Mouse (Mus musculus) embryo, embryonic 9.5 days (tissue): ENCODE measurements around the gene Efs.
"Not testable (repeated sequence)": the region's sequence is repeated elsewhere in the genome, so short reads cannot be mapped to it uniquely, and the experiment has no call there.

Experiments
- DNase-seq: peaks from one replicate; pipeline ENCODE4 v3.0.0-alpha.2; 2017; ENCODE audit errors: extremely low spot score

Efs gene

DNA sequence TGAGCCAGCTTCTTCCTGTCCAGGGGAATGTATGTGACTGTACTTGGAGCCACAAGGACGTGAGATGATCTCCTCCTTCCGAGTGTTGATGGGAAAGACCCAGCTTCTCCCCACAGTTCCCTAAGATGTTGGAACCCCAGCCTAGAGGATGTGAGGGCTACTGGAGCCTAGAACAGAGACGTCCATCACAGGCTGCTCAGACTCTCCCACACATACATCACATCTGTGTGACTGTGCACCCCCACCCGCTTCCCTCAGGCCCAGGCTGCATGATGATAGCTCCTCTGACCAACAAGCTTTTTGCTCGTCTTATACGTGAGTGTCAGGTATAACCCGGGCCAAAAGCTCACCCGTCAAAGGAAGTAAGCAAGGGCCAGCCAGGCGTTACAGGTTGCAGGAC lies 22.9 kb upstream of the Efs start:
- DNase-seq: no peak

DNA sequence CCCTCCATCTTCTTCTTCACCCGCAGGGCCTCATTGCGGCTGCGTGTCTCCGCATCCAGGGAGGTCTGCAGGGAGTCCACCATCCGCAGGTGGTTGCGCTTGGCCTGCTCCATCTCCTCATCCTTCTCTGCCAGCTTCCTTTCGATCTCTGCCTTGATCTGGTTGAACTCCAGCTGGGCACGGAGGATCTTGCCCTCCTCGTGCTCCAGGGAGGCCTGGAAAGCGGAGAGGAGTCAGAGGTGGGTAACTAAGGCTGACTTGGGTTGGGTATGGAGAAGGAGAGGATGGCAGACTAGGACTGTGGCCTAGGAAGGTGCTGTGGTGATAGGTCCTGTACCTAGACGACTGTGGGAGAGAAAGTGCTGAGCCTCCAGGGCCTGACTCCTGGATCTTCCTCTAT lies 21.1 kb upstream of the Efs start:
- not testable (repeated sequence) for DNase-seq

DNA sequence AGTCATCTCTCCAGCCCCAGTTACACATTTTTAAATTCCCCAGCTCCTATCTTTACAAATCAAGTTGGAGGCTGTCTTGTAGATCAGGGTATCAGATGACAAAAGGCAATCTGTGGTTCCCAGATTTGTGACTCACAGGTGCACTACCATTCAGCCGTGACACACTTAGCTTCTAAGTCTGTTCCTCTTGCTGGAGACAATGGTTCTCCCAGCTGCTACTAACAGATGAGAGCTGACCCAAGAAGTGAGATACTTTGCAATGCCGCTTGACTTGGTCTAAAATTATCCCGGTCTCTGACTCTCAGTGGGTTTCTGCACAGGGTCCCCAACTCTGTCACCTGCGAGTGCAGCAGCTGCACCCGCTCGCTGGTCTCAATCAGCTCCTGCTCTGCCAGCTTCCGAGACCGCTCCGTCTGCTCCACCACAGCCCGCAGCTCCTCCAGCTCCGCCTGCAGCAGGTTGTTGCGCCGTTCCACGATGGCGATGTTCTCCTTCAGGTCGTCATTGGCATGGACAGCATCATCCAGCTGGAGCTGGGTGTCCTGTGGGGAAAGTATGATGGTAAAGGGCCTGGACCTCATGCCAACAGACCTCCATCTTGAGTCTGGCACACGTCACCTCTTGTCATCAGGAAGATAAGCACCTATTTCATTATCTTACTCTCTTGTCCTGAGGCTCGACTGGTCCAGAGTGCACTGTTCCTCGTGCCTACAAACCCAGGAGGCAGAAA lies 20.2 kb upstream of the Efs start:
- DNase-seq: no peak

DNA sequence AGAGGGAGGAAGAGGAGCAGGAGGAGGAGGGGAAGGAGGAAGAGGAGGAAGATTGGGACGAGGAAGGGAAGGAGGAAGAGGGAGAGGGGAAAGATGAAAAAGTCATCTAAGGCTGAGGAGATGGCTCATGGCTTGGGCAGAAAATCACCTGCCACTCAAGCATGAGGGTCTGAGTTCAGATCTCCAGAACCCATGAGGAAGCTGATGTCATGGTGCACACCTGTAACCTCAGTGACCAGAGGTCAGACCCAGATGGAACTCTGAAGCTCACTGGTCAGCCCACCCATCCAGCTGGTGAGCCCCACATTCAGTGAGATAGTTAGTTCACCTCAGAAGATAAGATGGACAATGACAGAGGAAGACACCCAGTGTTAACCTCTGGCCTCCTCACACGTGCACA lies 19.0 kb upstream of the Efs start:
- no peak for DNase-seq

DNA sequence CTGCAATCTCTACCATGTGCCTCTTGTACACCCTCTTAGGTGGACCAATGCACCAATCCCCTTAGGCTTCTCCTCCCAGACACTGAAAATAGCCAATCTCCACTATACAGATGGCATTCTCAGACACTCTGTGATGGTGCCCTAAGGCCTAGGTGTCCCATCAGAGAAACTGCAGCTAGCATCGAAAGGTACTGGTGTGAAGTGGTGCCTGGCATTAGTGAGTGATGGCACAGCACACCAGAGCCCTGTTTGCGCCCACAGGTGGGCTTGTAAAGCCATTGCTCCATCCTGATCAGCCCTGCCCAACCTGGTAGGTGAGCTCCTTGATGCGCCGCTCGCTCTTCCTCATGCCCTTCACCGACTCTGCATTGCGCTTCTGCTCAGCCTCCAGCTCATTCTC lies 18.0 kb upstream of the Efs start:
- DNase-seq: no peak

DNA sequence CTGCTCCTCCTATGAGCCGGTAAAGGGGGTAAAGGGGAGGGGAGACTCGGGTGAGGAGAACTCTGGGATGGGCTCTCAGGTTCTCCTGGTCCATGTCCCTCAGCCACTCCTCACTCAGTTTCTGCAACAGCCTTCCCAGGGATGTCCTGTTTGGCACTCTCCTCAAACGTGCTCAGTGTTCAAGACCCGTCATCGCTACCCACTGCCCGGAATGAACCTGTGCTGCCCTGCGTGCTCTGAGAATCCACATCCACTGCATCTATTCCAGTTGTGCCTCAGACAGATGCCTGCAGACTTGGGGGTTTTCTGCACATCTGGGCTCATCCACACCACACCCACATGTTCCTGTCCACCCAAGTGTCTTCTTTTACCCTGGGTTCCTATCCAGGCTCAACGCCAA lies 16.6 kb upstream of the Efs start:
- no peak for DNase-seq

DNA sequence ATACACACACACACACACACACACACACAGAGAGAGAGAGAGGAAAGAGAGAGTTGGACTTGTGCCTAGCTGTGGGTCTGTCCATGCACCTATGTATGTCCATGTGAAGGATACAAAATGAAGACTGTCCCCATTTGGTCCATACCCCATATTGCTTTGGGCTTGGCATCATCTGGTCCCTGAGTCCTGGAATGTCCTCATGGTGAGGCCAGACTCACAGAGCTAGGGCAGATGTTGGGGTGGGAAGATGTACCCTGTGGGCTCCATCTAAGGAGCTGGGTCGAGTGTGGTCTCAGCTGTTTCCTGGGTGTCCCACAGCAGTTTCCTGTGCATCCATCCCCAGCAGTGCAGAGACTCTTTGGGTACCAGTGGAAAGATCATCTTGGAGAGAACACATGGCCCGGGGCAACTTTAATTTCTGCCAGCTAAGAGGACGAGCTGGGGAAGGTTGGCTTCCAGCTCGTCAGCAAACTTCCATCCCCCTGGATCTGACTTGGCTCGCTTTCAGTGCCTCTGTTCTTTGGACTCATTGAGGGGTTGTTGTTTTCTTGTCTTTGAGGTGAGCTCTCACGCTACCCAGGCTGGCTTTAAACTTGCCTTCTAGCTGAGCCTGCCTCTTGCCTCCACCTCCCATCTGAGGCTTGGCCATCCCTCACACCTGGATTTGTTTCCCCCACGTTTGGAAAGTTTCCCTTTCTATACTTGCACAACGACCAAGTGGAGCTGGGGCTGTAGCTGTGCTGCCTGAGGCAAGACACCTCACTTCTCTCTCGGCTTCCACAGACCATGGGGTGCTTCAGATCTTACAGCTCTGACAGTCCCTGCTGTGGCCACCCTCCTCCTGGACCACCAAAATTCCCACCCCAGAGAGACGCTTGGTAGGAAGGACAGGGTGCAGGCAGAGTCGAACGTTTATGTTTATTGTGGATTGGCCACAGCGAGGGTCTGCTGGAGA lies 15.4 kb upstream of the Efs start:
- DNase-seq: no peak

DNA sequence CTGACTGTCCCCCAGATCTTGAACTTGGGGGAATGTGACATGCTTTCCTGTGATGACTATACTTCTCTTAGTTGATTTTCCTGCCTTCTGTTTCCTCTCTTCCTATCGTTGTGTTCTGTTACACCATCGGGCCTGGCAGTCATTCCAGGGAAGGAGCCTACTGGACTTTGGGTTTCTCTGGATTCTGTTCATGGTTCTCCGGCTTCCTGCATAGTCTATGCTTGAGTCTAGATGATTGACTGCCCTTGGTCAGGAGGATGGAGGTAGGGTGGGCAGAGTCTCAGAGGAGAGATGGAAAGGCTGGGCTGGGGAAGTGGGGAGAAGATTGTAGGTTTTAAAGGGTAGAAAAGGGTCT lies 14.2 kb upstream of the Efs start:
- no peak for DNase-seq

DNA sequence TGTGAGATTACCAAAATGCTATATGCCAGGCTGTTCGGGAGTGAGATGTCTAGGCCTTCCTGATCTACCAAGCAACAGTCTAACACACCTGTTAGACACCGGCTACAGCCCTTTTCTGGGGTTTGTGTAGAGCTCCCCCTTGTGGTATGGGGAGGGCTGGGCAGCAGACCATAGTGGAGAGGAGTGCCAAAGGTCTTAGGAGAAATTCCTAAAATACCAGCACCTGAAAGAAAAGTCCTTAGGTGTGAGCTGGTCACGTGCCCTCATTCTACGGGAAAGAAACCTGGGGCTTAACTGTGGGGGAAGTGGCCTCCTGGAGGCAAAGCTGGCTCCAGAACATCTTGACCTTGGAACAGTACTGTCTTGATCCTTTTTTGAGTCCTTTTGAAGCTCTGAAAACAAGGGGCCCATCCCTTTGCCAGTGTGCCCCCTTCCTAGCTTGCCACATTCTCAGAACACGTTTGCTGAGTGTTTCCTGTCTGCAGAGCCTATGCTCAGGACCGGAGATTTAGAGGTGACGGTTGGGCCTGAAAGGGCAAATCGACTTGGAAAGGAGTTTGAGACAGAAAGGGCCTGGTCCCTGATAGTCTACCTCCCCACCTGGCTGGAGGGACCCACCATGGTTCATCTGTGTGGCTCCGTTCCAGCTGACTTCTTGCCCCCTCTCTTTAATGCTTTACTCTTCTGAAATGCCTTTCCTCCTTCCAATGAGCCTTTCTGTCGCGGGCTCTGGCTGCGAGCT lies 13.7 kb upstream of the Efs start:
- peak; percentile 70 for DNase-seq

DNA sequence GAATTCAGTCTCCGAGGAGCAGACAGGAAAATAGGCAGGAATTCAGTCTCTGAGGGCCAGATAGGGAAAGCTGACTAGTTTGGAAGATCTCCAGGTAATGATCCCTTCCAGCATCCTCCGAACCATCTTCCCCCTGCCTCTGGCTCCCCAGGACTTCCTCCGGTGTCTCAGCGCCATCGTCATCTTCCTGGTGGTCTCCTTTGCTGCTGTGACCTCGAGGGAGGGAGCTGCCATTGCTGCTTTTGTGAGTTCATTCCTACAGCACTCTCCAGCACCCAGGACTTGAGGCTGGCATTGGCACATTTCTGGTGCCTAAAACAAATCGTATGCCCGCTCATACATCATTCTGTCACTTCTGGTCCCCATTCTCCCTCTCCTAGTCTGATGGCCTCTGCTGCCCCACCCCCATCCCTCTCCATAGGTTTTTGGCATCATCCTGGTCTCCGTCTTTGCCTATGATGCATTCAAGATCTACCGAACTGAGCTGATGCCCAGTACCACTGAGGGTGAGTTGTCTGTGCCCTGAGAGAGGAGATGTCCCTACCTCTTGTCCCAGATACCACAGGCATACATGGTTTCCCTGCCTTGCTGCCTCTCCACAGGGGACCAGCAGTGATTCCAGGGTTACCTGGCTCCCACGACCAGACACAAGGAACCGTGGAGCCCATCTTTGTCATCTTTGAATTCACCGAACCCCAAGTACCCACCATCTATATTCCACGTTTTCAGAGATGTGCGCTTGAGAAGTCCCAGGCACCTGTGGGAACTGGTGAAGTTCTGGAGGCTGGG lies 12.7 kb upstream of the Efs start:
- no peak for DNase-seq

DNA sequence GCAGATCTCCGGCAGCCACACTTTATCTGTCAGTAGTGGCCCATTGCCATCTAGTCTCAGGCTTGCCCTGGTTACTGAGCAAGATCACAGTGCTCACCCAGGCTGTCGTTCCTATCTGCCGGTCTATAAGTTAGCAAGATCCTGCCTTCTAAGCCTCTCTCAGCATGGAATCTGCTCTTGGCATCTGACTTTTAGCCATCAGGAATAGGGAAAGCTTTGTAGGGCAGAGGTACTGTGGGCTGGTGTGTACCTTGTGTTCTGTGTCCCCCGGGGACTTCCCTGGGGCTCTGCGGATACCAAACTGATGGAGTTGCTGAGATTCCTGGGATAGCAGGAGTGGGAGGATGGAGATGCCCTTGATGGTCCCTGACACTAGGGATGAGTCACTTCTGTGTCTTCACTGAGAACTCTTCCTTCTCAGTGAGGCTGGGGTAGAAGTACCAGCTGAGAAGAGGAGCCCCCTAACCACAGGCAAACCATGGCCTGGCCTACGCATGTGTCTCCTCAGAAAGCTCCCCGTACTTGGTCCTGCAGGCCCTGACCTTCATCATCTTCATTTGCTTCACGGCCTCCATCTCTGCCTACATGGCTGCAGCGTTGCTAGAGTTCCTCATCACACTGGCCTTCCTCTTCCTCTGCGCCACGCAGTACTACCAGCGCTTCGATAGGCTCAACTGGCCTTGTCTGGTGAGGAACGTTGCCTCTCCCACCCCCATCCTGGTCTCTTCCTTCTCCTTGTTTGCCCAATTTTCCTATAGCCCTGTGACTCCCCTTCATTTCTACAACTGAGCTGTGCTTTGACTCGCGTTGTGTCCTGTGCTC lies 11.6 kb upstream of the Efs start:
- no peak for DNase-seq

DNA sequence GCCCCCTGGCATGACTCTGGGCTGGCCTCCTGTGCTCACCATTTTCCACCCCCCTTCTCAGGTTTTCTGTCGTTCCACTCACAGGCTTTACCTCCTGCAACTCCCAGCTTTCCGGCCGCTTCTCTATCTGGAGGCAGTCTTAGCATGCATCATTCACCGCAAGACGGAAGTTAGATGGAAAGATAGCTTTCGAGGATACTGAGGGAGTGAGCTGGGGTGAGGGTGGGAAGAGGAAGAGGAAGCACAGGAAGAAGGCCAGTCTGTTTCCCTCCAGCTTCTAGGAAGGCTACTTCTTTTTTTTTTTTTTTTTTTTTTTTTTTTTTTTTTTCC lies 10.9 kb upstream of the Efs start:
- no peak for DNase-seq

DNA sequence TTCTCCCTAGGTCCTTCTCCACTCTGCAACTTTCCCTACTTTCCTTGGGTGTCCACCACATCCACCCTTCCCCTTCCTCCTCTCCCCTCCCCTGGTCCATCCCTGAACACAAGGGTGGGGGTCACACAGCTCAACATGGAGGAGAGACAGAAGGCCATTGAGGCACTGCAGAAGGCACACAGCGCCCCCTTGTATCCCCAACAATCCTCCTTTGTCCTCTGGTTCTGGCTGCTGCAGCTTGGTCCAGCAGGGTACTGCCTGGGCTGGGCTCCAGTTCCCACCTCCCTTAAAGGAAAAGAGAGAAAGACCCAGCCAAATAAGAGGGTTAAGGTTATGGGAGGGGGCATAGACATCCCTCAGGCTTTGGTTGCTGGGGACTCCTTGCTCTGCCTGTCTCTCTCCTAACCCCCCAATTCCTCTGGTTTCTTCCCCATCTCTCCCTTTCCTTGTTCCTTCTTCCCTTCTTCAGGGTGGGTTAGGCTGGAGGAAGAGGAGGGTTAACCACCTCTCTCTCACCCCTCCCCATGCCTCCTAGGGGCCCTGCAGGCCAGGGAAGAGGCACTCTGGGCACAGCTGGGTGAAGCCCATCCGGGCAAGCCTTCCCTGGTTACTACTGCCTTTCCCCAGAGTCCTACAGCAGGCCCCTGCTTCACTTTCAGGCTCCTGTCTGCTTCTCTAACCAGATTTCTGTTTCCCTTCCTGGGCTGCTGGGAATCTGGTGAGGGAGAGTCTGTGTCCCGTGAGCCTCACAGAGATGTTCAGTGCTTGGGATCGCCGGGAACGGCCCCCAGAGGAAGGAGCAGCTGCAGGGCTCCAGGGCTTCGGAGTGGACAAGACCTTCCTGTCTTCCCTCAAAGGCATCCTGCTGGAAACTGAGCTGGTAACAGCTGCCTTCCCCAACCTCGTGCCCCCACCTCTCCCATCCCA lies 10.2 kb upstream of the Efs start, which contains the start of gene Cmtm5:
Gene Cmtm5, plus strand, starts transcription at position 358 of the 927 bp plus-strand sequence.
- DNase-seq: no peak

DNA sequence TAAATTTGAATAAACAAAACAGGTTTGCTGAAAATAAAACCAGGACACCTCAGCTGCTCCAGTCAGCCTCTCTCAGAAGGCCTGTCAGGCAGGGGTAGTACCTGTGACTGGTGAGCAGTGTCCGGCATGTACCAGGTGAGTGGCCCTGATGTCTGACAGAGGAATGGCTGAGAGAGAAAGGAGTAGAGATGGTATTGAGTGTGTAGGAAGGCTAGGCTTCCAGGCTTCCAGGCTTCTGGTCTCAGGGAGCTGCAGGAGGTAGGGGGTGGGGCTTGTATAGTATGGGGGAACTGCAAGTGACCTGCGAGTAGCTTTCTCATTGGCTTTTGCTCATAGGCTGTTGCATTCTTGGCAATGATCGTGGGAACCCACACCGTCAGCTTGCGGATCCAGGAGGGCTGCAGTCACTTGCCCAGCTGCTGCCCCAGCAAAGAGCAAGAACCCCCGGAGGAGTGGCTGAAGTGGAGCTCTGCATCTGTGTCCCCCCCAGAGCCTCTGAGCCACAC lies 6.8 kb upstream of the Efs start, which contains the start of gene Il25:
Gene Il25, plus strand, starts transcription at position 51 of the 506 bp plus-strand sequence.
- DNase-seq: no peak

DNA sequence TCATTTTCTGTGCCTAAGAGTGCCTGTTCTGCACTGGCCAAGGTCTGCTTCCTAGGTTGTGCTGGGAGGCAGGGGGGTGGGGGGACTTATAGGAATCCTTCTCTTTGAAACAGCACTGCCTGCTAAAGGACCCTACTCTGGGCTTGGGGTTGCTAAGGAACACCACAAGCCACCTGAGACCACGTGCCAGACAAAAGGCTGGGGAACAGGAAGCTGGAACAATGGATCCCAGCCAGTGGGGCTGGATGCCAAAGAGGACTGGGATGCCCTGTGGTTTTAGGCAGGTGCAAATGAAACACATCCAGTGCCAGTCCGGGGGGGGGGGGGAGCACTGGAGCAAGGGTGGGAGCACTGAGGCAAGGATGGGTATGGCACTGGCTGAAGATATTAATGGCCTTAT lies 4.5 kb upstream of the Efs start:
- no peak for DNase-seq

DNA sequence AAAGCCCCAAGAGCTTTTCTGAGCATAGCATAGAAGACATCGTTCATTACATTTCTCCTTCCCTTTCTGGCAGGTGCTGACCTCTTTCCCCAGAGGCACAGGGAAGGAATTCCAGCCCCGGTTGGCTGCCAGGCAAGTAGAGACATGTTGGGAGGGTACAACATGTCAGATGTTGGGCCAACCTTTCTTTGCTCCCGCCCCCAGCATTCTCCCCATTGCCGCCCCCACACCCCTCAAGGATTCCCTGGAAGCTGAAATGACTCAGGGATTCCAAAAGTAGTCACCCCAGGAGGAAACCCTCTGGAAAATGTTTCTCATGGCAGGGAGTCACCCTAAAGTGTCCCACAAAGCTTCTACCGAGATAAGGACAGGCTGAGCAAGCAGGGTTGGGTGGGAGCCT lies 3.9 kb upstream of the Efs start:
- no peak for DNase-seq

DNA sequence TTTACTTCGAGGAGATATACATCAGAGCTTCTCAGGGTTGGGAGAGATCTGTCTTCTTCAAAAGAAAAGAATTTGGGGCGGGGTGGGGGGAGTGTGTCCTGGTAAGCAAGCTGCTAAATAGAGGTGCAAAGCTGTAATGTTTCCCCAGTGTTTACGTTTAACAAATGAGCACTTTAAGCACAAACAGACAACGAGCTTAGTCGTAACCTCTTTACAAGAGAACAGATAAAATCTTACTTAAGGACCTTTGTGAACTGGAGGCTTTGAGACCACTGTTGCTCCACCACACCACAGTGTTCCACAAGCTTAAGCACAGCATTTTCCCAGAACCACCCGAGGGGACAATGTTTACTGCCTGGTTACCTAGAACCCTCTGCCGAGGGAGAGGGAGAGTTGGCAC lies 1.4 kb upstream of the Efs start:
- no peak for DNase-seq

DNA sequence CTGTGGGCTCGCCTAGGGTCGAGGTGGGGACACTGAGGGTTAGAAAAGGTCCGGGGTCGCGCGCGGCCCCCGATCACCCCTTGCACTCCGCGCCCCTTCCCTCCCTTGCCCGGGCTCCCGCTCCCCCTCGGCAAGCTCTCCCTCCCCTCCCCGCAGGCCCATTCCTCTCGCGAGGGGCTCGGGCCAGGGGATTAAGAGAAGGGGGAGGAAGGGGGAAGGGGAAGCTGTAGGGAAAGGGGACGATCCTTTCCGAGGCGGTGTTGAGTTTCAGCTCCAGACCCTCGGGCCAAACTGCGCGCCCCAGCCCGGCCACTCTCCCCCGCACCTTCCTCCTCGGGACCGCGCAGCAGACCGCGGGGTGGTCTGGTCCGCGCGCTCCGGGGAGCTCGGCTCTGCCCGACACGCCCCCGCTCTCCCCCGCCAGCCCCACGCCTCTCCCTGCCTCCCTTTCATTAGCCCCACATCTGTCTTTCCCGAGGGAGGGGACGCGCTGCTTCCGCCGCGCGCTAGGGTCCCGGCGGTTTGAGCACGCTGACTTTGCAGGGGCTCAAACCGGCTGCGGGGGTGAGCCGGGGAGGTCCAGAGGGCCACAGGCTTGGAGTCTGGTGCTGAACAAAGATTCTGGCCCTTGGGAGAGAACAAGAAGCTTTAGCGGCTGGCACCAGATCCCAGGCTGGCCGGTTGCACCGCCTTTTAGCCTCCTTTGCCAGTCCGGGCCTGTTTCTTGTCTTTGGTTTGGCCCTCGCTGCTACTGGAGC lies 654 bp upstream of the Efs start:
- peak; percentile 93 for DNase-seq
